Mouse (Mus musculus) cortical plate, adult 2 months (tissue): ENCODE results near the gene Nos3.
A peak's percentile ranks its signal among the peaks of the same experiment; 100 is the strongest.

Experiments
- CTCF ChIP-seq: fragments of 200-500 bp; IDR thresholded peaks from 2 replicates; pipeline ENCODE4 v1.5.1; 2011; ENCODE audit warnings: mild to moderate bottlenecking, control low read depth, low read length; ENCODE audit not compliant: insufficient read depth; ENCODE audit errors: extremely low read depth
- POLR2A ChIP-seq: fragments of 200-500 bp; IDR thresholded peaks from 2 replicates; pipeline ENCODE4 v1.6.1; 2011; ENCODE audit warnings: mild to moderate bottlenecking, low read length, control low read depth; ENCODE audit not compliant: insufficient read depth; ENCODE audit errors: extremely low read depth

DNA sequence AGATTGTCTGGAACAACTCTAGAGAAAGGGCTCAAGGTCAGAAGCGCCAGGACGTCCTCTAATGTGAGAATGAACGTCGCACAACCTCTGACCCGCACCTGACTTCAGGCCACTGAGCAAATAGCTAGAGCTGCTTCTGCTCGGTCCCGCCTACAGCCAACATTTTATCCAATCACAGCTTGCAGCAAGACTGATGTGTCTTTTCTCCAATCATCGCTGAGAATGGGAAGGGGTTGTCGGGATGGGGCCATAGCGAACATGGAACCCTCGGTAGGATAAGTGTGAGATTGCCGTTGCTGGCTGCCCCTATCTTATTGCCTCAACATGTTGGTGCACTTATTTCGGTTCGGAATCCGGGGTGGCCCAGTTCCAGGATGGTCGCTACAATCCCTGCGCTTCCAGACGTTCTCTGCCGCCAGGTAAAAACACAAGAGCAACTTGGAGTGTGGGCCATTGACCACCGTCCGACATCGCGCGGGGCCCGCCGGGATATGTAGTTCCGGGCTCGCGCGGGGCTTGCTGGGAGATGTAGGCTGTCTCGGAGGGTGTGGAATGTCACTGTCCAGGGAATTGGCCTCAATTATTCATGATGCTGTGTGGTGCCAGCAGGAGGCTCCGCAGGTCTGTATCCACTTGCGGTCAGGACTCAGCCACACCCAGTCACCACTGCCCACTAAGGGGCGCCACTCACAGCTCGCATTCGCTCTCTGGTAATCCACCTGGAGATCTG is 29.7 kb downstream of the Nos3 start:
- peak; percentile 46; the same call in 1 of the 2 replicates for TF ChIP-seq CTCF
- peak; percentile 65; the same call in 1 of the 2 replicates for TF ChIP-seq POLR2A
